Mouse (Mus musculus) thymus, postnatal 36 days (tissue): ENCODE results near the gene Tmem132a.

ENCODE experiments used
- DNase-seq, 2 experiments: peaks; one replicate each; pipeline ENCODE4 v3.0.0; 2022; ENCODE audit warnings: mixed read lengths in 2 of 2

Gene Tmem132a

DNA sequence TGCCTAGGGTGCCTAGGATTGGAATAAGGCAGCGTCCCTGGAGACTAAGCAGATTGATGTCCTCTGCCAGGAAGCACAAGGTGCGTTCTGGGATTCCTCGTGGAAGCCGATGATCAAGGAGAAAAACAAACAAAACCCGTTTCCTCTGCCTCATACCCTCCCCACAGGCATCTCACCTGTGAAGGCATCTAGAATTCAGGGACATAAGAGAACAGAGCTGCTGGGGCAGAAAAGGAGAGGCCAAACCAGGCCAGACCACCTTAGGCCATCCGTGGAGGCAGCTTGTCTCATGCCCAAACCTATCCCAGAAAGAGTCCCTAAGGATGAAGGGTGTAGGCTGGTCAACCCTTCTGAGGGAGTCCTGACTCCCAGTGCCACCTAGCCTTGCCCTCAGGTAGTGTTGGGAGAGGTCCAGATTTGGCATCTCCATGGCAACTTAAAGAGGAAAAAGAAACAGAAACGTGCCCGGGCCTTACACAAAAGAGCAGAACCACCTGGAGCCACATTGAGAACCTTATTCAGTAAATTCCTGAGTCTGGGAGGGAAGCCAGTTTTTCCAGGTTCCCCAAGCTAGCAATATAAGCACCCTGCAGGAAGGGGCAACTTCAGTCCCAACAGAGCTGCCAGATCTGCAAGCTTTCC lies at the start of gene Tmem132a:
Gene Tmem132a, minus strand, starts transcription at position 55 of the 642 bp plus-strand sequence.
- no peak for DNase-seq

DNA sequence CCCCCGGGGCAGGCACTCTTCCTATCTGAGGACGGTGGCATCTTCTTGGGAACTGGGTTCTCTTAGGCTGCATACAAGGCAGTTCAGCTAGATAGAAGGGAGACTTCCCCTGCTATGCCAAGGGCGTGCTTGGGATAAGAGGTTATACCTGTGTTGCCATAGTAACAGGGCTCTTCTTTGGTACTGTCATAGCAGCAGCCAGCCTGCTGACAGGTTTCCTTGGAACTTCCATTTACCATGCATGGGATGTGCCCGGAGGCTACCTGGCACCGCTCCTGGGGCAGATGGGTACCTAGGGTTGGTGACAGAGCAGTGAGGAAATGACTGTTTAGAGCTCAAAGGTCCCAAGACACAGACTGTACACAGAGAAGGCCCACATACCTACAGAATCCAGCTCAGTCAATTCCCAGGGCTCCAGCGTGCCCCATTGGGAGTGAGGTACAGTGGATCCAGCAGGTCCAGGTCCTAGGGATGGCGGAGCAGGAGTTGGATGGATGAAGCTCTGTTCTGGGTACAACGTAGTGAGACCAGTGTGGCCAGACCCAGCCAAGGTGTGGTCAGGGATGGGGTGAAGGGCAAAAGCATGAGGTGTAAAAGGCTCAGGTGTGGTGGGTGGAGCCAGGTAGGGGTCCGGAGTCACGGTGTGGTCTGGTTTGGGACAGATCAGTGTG lies 48.7 kb upstream of the Tmem132a start:
- no peak for DNase-seq

DNA sequence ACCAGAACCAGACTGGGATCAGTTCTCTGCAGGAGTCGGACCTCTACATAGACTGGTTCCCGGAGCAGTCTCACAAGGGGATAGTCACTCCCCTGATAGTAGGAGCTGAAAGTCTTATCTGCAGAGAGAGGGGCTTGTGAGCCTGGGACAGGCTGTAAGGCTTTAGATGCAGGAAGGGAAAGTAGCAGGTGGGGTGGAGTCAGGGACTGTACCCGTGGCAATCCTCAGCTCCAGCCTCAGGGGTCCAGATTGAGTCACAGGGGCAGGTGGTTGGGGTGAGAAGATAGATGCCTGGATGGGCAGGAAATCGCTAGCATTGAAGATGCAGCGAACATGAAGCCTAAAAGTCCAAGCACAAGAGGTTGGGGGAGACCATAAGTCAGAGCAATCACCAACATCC lies 46.8 kb upstream of the Tmem132a start:
- no peak for DNase-seq

DNA sequence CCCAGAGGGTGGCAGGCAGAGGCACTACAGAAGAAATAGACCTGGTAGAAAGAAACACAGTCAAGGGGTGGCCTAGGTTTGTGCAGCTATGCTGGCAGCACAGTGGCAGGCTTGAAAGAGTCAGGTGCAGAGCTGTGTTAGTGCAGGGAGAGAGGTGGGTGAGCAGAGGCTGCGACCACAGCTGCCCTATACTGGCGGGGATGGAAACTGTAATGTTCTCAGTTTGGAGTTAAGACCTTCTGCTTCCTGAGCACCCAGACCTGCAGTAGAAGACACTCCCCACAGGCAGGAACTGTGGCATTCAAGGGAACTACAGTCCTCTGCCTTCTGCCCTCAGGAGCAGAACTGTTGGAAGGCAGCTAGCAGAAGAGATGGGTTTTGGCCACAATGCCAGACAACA lies 45.1 kb upstream of the Tmem132a start:
- no peak for DNase-seq

DNA sequence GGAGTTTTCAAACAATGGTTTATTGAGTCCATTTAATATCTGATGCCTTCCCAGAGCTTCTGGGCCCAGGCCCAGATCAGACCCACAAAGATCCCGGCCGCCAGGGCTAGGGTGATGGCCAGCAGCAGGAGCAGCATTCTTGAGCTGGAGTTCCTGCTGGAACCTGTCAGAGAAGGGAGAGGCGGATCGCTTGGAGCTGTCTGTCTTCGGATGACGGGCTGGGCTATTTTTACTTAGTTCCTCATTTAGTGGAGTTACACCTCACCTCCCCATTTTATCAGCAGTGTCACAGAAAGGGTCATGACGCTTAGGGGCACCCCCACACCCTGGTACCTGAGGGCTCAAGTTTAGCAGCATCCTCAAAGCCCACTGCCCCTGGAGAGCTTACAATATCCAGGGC lies 44.6 kb upstream of the Tmem132a start:
- no peak for DNase-seq

DNA sequence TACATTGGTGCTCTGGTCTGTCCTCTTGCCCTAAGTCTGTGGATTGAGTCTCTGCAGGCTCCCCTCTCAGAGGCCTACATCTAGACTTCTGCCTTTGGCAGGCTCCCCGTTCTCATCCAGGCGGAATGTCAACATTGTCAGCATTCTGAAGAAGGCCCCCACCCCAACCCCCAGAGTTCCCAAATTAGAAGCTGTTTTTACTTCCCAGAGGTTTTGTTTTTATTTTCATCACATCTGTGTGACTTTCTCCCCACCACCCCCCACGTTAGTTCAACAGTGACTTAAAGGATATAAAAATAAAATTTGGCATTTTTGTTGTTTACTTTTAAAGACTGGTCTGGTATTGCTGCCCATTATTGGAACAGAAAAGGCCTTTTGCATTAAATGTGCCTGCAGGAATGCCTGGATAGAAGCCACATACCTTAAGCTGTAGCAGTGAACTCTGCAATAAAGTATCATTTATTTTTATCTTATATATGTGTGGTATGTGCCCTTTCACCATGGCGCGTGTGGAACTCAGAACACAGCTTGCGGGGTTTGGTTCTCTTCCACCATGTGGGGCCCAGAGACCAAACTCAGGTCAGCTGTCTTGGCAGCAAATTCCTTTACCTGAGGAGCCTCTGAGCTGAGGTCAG lies 39.5 kb upstream of the Tmem132a start:
- DNase-seq = no peak

DNA sequence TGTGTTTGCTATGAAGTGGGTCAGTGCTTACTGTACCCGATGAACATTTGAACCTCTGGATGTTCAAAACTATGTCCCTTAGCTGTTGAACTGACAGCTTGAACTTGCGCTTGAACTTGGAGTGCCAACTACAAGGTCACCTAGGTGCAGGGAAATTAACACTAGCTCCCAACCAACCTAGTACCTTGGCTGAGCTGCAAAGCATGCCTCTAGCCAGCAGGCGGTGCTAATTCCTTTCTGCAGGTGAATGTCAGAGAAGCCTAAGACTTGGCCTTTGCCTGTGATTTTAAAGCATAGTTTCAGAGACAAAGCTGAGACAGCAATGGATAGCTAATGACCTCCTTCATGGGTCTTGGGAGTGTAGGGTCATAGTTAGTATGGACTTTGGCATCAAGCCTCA lies 38.2 kb upstream of the Tmem132a start:
- peak; percentile 47 to 50 for DNase-seq

DNA sequence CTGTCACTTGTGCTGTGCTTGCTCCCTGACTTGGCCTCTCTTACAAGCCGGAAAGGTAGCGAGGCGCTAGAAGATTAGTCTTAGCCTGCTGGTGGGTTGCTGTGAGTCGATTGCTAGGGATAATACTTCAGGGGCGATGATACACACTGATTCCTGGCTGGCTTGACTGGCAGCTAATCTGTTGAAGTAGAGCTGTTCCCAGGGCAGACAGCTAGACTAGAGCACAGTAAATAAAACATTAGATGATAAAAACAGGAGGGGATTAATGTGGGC lies 35.9 kb upstream of the Tmem132a start:
- DNase-seq = no peak

DNA sequence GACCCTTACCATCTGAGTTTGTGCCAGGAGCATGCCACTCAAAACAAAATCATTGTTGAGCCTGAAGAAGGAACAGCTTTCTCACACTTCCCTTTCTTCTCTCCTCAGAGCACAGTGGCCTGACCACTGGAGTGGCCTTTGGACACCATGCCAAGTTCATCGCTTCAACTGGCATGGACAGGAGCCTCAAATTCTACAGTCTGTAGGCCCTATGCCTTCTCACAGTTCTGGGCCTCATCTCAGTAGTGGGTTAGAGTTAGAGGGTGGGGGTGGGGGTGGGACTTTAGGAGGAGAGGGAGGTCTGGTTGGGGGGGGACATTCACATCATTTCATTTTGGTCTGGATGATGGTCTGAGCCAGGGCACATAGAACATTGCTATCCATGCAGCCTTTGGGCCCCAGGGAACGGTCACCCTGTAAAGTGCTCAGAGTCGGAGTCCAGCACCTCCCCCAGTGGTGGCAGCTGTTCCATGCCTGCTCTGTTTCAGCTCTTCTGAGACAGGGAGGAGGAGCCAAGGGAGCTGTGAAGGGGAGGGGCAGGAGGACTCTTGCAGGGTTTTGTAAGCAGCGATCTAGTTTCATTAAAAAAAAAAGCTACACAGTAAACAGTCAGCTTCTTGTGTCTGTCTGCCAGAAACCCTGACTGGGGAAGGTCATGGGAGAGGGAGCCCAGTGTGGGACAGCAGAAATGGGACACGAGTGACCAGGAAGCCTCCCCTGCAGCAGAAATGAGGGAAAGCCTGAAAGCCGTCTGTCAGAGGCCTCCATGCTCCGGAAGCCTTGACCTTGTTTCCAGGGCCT lies 35.4 kb upstream of the Tmem132a start:
- DNase-seq = no peak

DNA sequence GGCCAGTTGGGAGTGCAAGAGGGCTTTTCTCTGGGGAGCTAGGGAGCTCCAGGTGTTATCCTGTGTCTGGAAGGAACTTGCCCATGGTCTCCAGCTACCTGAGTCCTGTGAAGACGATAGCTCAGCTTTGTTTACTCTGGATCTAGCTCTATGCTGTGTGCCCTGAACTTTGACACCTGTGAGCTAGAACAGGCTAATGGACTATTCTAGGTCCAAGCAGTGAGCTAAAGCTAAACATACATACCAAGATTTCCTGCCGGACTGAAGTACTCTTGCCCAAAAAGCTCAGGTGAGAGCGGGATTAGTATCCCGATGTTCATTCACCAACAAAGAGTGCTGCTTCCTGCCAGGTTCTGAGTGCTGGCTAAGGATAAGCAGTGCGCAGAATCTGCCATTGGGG lies 34.8 kb upstream of the Tmem132a start:
- no peak for DNase-seq

DNA sequence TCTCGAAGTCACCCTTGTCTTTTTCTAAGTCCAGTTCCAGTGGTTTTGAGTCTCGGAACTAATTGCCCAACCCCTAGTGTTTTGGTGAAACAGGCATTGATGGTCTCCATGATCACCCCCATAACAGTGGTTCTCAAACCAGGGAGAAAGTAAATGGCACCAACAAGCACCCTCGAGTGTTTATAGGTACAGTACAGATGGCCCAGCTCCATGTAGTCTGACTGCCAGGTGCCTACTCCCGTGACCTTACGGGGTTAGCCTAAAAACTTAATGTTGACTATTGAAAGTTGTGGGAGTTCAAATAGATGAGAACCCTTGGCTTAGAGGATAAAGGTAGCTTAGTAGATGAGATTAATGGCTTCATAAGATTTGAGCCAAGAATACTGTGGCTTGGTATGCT lies 31.3 kb upstream of the Tmem132a start:
- DNase-seq = no peak

DNA sequence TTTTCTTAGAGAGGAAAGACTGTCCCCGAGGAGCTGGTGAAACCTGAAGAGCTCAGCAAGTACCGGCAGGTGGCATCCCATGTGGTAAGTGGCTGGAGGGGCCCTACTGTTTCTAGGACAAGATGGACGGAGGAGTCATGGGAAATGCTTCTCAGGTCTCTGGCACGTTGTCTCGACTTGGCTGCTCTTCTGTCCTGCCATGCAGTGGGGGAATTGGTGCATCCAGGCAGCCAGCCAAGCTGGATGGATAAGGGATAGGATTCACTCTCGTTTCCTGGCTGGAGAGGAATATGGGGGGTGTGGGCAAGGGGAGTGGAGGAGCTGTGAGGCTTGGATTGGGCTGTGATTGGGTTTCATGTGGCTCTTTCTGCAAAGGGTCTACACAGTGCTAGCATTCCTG lies 30.6 kb upstream of the Tmem132a start:
- DNase-seq = no peak

DNA sequence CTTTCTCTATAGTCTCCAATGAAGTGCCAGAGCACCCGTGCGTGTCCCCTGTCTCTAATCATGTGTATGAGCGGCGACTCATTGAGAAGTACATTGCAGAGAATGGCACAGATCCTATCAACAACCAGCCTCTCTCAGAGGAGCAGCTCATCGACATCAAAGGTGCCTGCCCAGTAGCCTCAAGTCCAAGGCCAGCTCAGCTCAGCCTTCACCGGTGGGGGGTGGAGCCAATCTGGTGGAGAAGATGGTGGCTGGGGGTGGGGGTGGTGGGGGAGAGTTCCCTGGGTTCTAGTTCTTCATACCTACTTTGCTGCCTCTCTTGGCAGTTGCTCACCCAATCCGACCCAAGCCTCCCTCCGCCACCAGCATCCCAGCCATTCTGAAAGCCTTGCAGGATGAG lies 27.8 kb upstream of the Tmem132a start:
- DNase-seq = no peak

DNA sequence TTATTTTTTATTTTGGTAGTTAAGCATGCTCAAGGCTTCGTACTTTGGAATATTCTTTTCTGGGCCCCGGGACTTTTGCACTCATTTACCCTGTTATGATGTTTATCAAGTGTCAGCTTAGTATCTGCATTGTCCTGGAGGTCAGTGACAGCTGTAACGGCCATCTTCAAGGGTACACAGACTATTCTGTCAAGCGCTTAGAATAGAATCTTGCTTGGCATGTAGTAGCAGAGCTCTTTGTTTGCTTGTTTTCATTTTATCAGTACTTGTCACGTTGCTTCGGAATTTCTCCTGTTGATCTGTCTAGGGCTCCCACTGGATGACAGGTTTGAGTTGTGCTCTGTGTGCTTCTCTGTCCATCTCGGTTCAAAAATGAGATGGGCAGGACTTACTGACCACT lies 27.1 kb upstream of the Tmem132a start:
- DNase-seq = no peak

DNA sequence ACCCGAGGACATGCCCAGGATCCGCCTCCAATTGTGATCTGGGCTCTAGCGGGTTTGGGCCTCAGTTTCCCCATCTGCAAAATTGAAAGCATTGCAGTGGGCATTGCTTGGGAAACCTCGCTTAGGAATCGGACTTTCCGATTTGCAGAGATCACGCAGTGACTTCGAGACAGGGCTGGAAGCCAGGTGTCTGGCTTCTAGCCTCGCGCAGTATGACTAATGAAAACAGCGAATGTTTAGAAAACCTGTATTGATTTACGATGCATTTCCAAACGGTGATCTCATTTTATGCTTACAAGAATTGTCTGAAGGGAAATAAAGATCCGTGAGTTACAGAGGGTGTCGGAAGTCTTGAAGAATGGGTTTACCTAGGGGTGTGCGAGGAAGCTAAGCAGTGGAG lies 26.0 kb upstream of the Tmem132a start:
- no peak for DNase-seq

DNA sequence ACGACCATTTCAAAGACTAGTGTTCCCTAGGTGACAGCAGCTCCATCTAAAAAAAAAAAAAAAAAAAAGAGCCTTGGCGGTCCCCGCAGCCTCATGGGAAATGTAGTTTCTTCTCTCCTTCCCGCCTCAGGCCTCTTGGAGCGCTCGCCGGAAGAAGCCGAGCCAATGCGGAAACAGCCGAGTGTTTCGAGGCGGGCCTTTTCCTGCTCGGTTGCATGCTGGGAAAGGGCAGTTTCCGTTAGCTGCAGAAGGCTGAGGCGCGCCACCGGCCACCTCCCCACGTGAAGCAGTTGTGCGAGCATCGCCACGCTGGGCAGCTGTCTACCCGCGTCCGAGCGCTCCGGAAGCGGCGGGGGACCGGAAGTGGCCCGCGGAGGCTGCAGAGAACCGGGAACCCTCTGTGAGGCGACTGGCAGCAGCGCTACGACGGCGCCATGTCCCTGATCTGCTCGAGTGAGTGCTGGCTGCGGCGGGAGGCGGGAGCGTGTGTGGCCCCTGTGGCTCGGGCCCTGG lies 25.3 kb upstream of the Tmem132a start, which contains the start of gene Prpf19:
Gene Prpf19, plus strand, starts transcription at position 216 of the 513 bp plus-strand sequence.
- peak; percentile 97 to 98 for DNase-seq

DNA sequence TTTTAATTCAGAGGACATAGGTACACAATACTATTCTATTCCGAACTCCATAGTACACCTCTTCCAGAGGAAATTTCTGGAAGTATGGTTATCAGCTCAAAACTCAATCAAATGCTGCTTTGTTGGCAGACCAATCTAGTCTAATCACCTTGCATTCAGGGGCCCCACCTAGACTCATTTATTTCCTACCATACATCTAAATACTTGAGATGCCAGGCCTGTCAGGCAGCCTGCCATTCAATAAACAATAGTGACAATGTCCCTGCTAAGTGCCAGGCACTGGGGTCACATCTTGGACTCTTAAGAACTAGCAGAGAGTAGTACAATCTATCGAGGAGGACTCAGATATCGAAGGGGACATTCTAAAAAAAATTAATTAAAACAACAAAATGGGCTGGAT lies 22.5 kb upstream of the Tmem132a start:
- DNase-seq = no peak

DNA sequence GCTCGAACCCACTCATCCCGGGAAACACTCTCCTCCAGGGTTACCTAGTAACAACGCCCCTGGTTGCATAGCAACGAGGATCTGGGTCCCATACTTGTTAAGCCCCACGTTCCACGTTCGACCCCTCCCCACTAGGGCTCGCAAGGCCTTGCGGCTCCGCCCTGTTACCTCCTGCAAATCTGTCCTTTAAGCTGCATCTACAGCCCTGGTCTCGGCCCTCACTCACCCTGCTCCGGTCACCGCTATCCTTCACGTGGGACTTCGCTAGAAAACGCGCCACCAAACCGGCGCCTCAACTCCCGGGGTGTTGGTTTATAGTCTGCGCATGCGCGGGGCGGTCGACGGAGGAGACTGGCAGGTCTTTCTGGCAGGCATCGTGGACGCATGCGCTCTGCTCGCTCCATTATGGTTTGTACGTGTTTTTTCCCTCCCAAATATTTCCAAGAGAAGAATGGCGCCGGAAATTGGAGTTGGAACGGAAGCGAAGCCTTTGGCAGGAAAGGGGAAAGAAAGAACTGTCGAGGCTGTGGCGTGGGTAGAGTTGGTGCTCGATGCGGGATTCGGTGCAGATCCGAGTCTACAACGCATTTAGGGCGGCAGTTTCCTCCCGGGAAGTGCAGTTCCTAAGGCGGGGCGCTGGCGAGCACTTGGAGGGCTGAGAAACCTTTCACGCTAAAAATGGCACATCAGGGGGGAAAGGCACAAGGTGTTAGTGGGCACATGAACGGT lies 11.8 kb upstream of the Tmem132a start, which contains the start of gene Tmem109:
Gene Tmem109, minus strand, starts transcription at position 576 of the 729 bp plus-strand sequence.
- peak; percentile 90 to 92 for DNase-seq

DNA sequence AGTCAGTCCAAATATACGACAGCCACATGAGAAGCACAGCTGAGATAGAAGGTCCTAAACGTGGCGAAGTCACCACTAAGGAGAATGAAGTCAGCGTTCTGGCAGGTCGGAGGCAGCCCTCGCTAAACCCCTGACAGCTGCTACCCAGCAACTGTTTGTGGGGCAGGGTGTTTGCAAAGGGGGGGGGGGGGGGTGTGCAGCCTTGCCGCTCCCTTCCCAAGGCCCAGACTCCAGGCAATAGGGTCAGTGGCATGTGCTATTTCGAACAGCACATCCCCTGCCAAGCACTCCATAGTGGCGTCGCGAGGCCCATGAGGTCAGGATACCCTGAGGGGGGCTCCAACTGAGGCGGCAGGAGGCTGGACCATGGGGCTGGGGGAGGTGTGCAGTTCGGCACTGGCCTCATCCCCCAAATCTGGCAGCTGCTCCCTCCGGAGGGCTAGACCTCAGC lies 11.3 kb upstream of the Tmem132a start:
- DNase-seq = no peak

DNA sequence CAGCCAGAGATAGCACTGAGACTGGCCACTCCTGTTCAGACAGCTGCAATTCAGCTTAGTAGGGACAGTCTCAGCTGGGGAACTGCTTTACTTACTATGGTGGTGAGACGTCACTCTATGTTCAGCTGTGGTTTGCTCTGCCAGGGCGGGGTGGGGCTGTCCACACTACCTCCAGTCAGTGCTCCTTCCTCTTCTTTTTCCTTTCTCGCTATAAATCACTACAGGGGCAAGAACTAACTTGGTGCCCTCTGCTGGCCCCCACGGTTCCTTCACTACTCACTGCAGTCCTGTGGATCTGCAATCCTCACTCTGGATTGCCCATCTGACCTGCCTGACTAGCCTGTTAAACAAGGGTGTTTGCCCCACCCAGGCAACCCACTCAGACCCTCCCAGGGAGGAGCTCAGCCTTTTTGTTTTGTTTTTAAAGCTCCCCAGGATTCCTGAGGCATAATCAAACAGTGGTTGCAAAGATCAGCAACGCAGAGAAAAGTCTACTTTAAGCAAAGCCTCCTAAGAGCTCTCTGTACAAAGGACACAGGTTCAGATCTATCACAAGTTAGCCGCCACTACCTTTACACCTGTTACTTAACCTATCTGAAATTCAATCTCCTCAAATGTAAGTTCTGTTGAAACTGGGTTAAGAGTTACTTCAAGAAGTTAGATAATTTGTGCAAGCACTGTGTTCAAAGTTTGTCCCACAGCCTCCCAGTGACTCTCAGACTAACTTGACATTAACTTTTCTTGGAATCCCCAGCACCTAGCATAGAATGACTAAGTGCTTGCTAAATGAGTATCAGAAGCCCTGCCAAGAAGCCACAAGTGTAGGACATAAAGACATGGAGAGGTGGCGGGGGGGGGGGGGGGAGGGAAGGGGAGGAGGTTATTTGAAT lies 10.6 kb upstream of the Tmem132a start:
- DNase-seq = peak; percentile 59 to 61

DNA sequence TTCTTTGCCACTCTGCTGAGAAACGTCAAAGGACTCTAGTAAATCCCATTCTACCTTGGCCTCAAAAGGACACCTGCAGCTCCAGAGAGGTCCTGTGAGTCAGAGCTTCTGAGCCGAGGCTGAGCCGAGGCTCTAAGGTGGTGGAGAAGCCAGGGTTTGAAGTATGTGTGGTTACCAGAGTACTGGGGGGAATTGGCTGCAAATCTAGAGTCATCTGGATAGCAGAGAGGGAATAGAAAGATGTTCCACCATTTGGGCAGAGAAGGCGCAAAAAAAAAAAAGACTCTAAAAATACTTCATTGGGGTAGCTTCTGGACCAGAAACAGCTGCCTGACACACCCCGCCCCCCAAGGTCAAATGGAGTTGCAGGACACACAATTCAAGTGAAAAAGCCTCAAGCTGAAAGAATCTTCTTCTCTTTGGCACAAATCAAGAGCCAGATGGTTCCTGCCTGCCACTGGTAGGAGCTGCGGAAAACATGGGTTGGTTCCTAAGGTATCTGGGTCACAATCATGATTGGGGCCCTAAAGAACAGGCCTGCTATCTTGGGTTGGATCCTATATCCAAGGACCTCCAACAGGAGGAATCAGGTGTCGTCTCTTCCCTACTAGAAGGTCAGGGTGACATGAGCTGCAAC lies 8.6 kb upstream of the Tmem132a start:
- no peak for DNase-seq
